Comparison of ENCODE assay signal across 7 mouse cellular contexts in genomic region chr7:34811531-34812526, GRCm38 (mm10). TPM values are rescaled to one million over a fixed set of nuclear protein-coding genes. Genes with fewer than 3 reads are reported as not detected.
DNase-seq lines count a peak whose midpoint lies in the region; ATAC-seq and TF ChIP-seq lines count a peak whose summit lies in the region.

No protein-coding gene starts in this region.

- peaks cover 46% of the 10 kb centered on the region for H3K4me1 ChIP-seq in hindbrain, embryonic 13.5 days (replicated peaks)
- H3K4me1 ChIP-seq in liver, embryonic 16.5 days (ENCODE audit: control insufficient read depth, low read depth, low read length): no peaks in the 10 kb centered on the region; the same call in none of the 2 replicates
- H3K4me1 ChIP-seq in small intestine, adult 2 months (ENCODE audit: control insufficient read depth, insufficient read depth, insufficient read length, low read length): peaks cover 7% of the 10 kb centered on the region

- peak; percentile 31 for ATAC-seq in hindbrain, embryonic 13.5 days (ENCODE audit: low FRiP score)
- no peak for ATAC-seq in liver, embryonic 16.5 days (ENCODE audit: low read depth)
- no peak for ATAC-seq in megakaryocyte-erythroid progenitor cell, adult 5-6 weeks (replicated peaks; ENCODE audit: low FRiP score, low TSS enrichment, poor library complexity, severe bottlenecking)

- TF ChIP-seq CTCF in small intestine, adult 2 months (IDR thresholded peaks at IDR 0.05; ENCODE audit: extremely low read depth, insufficient read length, insufficient replicate concordance, low read depth, low read length): no peak

- H3K36me3 ChIP-seq in hindbrain, embryonic 13.5 days: no peaks in the 10 kb centered on the region
- no peaks in the 10 kb centered on the region for H3K36me3 ChIP-seq in liver, embryonic 16.5 days (ENCODE audit: control insufficient read depth, insufficient read depth)
- no peaks in the 10 kb centered on the region for H3K36me3 ChIP-seq in small intestine, adult 2 months (ENCODE audit: control insufficient read depth, insufficient read depth, low read length)

- peak overlapping the region; percentile 82 for H3K4me2 ChIP-seq in hindbrain, embryonic 13.5 days
- H3K4me2 ChIP-seq in liver, embryonic 16.5 days (ENCODE audit: low read depth, low read length): peak overlapping the region; percentile 63

- no peak for TF ChIP-seq POLR2A in small intestine, adult 2 months (IDR thresholded peaks at IDR 0.05; ENCODE audit: low read depth, low read length)

- DNase-seq in right cerebral cortex, postnatal 25 days: peak; percentile 47
- DNase-seq in right cerebral cortex, postnatal 36 days (ENCODE audit: low spot score in 2 of 2): no peak
- DNase-seq in embryo, embryonic 9.5 days (ENCODE audit: extremely low spot score): peak; percentile 27

- H3K4me3 ChIP-seq in hindbrain, embryonic 13.5 days: peak overlapping the region; percentile 58
- peak overlapping the region; percentile 57 for H3K4me3 ChIP-seq in liver, embryonic 16.5 days (ENCODE audit: low read depth, low read length)
- H3K4me3 ChIP-seq in small intestine, adult 2 months (ENCODE audit: low read depth, low read length): peak overlapping the region; percentile 66

- H3K9me3 ChIP-seq in hindbrain, embryonic 13.5 days: no peaks in the 10 kb centered on the region
- no peaks in the 10 kb centered on the region for H3K9me3 ChIP-seq in liver, embryonic 16.5 days (replicated peaks; ENCODE audit: control insufficient read depth, low read length)

- peak overlapping the region; percentile 72 for H3K9ac ChIP-seq in hindbrain, embryonic 13.5 days
- no peak overlapping the region for H3K9ac ChIP-seq in liver, embryonic 16.5 days (ENCODE audit: low read depth, low read length)

- WGBS in hindbrain, embryonic 13.5 days: under 1% methylated on average over 66 of the region's 66 CpGs
- 2% methylated on average over 66 of the region's 66 CpGs for WGBS in liver, embryonic 16.5 days (ENCODE audit: insufficient replicate concordance)
- 2% methylated on average over 66 of the region's 66 CpGs for WGBS in small intestine, adult 2 months

- H3K27ac ChIP-seq in hindbrain, embryonic 13.5 days: peak overlapping the region; percentile 41
- no peak overlapping the region for H3K27ac ChIP-seq in liver, embryonic 16.5 days (ENCODE audit: low read length)
- no peak overlapping the region for H3K27ac ChIP-seq in small intestine, adult 2 months (ENCODE audit: insufficient read depth, low read depth, low read length)

- peaks cover 68% of the 10 kb centered on the region for H3K27me3 ChIP-seq in hindbrain, embryonic 13.5 days
- peaks cover 41% of the 10 kb centered on the region for H3K27me3 ChIP-seq in liver, embryonic 16.5 days (ENCODE audit: control insufficient read depth, insufficient read depth, low read depth, low read length)
- peaks cover 17% of the 10 kb centered on the region for H3K27me3 ChIP-seq in small intestine, adult 2 months (ENCODE audit: control insufficient read depth, insufficient read depth, low read length)

RNA-seq across cellular contexts. Expression of gene Chst8, which starts 0.7 kb away (rescaled TPM):
- 18.0 and 18.3 TPM in 2 replicates for polyA plus RNA-seq in hindbrain, embryonic 13.5 days (2015; fragmentation: Nextera tagmentation; extraction: Ambion mirVana)
- 0.33 and 0.54 TPM in 2 replicates for polyA plus RNA-seq in liver, embryonic 16.5 days (2015; fragmentation: Nextera tagmentation; extraction: Ambion mirVana)
- 0.34 and 3.2 TPM in 2 replicates for polyA plus RNA-seq in small intestine, adult 2 months (2012; rRNA removed)
- total RNA-seq in megakaryocyte-erythroid progenitor cell, adult 5-6 weeks (2014; fragmentation: Nextera tagmentation): not detected in 2 replicates
- total RNA-seq in megakaryocyte-erythroid progenitor cell, adult 5-6 weeks (2017): not detected in 2 replicates

Comparison
In these comparisons a context has a peak if more than half of its experiments do, and no peak if none do; other contexts are left out.
1. DNase-seq: peak in right cerebral cortex, postnatal 25 days (single experiment) and embryo, embryonic 9.5 days (single experiment); none in right cerebral cortex, postnatal 36 days (0 of 2).
2. Peak in every context shown above with its lines, with median percentiles within 50 percentile points of each other: H3K4me3 ChIP-seq.